Mouse (Mus musculus) urinary bladder, adult 18-20 months (tissue): ENCODE results near the gene Pacrg.

Experiments
- DNase-seq, 2 experiments: peaks; one replicate each; pipeline ENCODE4 v3.0.0; 2022; ENCODE audit warnings: low spot score in 2 of 2, mixed read lengths in 2 of 2

The Pacrg gene

GRCm38 (mm10) chr17:10410597-10411476, 429.3 kb downstream of the Pacrg start:
- no peak for DNase-seq

DNA sequence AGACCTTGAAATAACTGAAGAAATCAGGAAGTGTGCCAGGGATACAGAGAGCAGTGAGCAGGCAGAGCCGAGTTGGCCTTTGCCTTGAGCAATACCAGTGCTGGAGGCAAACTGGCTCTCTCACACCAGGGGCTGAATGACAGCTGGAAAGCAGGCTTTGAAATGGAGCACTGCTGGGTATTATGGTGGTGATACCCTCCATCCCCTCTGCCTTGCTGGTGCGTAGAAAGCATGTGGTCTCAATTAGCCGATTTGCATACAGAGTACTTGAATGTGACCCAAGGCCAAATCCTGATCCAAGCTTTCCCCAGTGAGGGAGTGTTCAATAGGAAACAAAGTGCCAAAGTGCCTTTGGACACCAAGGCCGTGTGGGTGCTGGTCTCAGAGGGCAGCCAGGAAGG, 431.4 kb downstream of the Pacrg start:
- no peak for DNase-seq

DNA sequence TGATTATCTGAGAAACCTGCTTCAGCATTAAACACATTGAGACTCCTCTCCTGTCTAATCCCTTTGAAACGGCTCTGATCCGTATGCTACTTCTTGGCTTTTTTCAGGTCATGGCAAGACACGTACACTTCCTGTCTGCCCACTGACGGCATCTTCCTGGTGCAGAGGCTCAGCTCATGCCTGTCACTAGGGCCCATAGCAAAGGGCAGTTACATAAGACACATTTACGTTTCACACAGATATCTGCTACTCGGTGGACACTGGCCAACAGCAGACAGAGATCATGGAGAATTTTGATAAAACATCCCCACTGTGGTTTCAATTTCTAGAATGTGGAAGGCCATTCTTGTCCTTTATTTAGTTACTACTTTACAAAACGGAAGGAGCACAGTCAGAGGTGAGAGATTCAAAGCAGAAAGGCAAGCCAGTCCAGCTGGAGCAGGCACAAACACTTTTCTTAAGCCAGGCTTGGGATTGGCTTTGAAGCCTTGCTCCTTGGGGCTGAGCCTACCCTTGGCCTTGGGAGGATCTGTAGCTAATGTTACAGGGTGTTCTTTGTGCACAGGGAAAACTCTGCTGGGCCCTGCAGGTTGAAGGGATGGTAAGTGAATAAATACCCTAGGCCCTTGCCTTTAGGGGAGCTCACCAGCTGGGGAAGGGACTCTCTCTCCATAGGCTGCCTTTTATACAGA, 432.9 kb downstream of the Pacrg start:
- no peak for DNase-seq

GRCm38 (mm10) chr17:10406311-10406710, 433.8 kb downstream of the Pacrg start:
- DNase-seq, result no peak

GRCm38 (mm10) chr17:10405906-10406305, 434.2 kb downstream of the Pacrg start:
- no peak for DNase-seq

- DNase-seq, result no peak
Observed at GRCm38 (mm10) chr17:10403186-10403585, 436.9 kb downstream of the Pacrg start.

GRCm38 (mm10) chr17:10402064-10402640, 438.0 kb downstream of the Pacrg start:
- no peak for DNase-seq

DNA sequence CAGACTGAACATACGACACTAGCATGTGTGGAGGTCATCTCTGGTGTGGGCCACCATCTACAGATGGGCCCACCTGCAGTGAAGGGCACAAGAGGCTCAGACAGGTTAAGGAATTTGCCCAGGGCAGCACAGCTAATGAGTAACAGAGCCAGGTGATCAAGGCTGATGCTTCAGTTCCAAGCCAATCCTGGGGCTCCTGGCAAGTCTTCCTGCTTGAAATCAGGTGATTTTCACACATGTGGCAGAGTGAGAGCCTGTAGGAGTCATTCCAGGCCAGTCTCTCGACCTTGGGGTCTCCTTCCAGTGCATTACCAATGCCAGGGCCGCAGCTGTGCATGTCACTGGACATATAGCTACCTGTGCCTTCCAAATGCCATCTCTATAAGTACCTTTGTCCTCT, 438.6 kb downstream of the Pacrg start:
- no peak for DNase-seq

- no peak for DNase-seq
Observed at GRCm38 (mm10) chr17:10399706-10400105, 440.4 kb downstream of the Pacrg start.

DNA sequence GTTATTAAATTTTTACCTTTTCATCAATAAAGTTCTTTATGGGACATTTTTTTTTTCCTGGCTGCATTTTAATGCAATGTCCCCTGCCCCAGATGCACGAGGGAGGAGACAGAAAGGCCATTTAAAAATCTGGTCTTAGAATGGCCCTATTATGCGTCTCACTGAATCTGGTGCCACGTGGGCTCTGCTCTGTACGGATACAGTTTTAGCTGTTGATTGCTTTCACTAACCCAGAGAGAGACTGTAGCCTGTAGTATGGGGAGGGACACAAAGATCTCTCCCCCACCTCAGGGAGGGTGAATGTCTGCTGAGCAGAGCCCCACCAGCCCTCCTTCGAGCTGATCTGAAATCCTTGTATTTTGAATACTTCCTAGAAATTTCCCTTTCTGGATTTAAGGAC, 441.2 kb downstream of the Pacrg start:
- DNase-seq, result no peak

DNA sequence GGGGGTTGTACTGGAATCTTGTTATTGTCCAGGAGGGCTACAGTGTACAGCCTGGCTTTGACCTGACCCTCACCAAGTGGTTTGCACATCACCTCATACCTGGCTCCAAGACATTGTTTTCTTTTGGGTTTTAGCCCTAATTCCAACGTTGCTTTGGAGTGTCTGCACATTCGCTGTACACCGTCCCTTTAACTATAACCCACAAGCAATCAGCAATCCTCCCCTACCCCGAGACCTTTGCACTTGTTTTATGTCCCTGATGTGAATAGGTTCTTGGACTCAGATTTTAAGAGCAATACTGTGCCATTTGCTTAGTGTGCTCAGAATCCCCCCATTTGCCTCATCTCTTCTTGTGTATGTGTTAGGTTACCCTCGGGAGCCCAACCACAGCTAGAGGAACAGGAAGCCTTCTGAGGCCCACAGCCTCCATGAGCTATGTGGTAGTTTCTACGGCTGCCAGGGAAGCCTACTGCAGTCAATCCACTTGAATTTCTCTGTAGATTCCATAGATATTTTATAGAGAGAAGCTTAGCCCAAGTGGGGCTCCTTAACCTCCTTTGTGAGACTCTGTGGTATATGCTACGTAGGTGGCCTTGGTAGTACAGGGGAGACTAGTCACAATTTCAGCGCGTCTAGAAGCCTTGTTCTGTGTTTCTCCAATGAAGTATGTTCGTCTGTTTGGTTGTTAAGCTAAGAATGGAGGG, 442.0 kb downstream of the Pacrg start:
- no peak for DNase-seq

- no peak for DNase-seq
Observed at GRCm38 (mm10) chr17:10397336-10397735, 442.8 kb downstream of the Pacrg start.

DNA sequence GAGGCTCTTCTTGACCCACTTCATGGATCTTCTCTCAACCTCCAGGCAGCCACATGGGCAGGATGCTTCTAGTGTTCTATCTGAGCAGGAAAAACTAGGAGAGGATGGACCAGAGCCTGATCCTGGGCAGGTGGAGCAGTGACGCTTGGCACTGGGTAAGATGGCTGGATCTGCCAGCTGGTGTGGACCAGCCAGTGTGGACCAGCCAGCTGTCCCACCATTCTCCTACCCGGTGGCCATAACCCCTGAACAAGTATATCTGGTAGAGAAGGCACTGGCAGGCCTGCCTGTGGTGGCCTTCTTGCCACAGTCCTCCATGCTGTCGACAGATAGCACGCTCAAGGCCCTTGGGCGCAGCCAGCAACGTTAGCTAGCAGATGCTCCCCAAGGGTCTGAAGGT, 443.2 kb downstream of the Pacrg start:
- no peak for DNase-seq

- no peak for DNase-seq
Observed at GRCm38 (mm10) chr17:10394855-10395254, 445.3 kb downstream of the Pacrg start.

GRCm38 (mm10) chr17:10393766-10394165, 446.3 kb downstream of the Pacrg start:
- DNase-seq, result no peak

- DNase-seq, result no peak
Observed at GRCm38 (mm10) chr17:10392342-10393034, 447.6 kb downstream of the Pacrg start.

DNA sequence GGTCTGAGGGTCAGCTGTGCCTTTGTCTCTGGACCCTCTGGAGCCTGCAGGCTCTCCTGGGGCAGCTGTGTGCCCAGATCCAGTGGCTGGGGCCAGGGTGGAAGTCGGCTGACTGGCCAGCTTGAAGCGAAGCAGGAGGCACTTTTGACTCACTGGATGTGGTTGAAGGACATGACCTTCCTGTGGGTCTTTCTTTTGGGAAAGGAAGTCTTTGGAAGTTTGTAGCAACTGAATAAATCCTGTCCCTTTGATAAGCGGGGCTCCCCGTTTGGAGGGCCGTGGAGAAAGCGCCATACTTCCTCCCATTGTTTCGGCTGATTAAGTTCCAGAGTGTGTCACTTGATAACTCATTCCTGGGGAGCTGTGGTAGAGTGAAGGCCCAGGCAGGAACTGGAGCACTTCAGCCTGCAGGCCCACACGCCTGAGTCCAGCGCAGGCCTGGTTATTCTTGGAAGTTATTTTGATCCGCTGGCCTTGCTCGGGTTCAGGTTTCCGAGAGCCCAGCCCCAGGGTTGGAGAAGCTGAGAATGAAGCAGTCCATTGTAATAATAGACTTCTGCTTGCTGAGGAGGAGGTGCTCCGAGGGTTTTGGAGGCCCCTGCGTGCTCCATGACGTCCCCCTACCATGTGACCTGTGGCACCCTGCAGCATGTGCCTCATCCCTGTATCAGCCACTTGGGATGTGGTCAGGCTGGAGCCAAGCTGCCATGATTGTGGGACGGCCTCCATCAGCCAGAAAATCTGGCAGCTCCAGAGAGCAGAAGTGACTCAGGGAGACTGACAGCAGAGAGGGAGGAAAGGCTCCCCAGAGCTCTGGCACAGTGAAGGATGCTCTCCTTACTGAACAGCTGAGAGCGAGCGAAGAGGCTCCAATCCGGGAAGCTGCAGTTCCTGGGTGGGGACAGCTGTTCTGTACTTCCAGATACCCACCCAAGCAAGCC, 449.6 kb downstream of the Pacrg start:
- no peak for DNase-seq

DNA sequence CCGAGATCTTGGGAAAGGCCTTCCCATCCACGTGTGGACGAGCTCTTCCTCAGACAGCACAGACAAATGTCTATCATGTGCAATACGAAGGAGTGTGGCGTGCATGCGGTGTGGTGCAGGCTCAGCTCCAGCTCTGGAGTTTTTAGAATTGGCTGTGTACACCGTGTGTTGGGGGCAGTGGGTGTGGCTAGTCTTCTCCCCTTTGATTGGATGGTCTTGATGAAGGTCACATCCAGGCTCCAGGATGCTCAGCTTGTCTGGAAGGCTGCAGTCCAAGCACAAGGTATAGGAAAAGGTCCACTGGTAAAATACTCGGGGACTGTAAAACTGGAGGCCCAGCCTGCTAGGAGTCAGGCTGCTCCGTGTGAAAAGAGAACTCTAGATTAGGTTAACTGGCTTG, 450.4 kb downstream of the Pacrg start:
- DNase-seq, result no peak

GRCm38 (mm10) chr17:10386548-10386947, 453.6 kb downstream of the Pacrg start:
- no peak for DNase-seq

DNA sequence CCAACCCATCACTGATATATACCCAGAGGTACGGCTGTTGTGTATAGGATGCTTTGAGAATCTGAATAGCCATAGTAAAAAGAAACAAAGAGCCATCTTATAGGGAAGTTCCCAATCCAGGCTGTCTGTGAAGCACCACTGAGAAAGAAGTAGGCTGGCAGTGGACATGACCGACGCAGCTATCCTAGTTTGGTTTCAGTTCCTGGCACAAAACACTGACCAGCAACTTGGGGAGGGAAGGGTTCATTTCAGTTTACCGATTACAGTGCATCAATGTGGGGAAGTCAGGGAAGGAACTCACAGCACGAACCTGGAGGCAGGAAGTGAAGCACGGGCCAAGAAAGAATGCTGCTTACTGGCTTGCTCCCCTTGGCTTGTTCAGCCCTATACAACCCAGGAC, 456.7 kb downstream of the Pacrg start:
- DNase-seq, result no peak
